Mouse (Mus musculus) A20 (cell line): ENCODE results near the gene Tprkb.
"Not testable (repeated sequence)": the region's sequence is repeated elsewhere in the genome, so short reads cannot be mapped to it uniquely, and the experiment has no call there.

Experiments
- DNase-seq: peaks from one replicate; pipeline ENCODE4 v3.0.0-alpha.2; 2011; ENCODE audit warnings: low read depth, low spot score

The Tprkb gene

DNA sequence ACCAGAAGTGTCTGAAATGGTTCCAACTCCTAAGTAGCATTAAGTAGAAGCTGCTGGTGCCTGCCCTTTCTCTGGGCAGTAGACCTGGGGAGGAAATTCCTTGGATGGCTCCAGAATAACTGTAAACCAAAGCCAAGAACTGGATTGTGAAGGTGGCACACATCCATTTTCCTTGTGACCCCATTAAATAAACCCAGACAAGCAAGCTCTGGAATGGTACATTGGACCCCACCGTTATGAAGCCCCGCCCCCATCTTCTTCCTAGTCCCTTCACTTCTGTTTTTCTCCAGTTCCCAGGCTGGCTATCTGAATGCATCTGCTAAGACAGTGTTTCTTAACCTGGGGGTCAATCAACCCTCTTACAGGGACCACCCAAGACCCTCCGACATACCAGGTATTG is at the start of gene Tprkb:
Tprkb (plus strand) TSS at position 279 of the 400 bp plus-strand sequence.
- DNase-seq: no peak

- DNase-seq: no peak
These were observed 49.1 kb upstream of the Tprkb start for GRCm38 (mm10) chr6:85862565-85862964.

DNA sequence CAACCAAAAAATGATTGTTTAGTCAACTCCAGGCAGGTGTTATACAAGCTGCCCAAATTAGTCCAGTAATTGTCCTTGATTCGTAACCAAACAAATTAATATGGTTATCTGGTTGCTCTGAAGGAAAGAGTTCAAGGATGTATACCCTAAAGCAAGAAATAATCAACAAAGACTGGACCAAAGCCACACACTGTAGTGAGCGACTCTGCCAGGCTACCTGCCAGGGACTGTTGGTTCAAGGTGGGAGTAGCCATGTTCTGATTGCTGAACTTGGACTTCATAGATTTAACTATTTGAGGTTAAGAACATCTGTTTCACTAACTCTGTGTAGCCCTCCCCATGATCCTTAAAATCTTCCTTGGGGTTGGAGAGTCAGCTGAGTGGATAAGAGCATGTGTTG is 48.5 kb upstream of the Tprkb start:
- DNase-seq: no peak

DNA sequence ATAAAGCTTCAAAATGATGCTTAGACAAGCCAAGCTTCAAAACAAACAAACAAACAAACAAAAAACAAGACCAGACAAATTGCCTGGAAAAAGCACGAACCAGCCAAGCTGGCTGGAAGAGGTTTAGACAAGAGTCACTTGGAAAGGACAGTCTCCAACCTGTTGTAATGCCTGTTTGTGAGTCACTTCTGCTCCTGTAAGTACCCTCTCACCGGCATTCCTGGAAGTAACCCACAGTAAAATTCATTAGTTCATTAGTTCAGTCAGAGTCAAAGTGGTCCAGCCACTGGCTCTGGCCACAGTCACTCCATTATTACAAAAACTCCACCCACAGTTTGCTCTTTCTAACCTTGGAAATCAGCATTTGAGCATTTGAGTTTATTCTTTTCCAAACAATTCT is 47.8 kb upstream of the Tprkb start:
- no peak for DNase-seq

GRCm38 (mm10) chr6:85864900-85865639 is 46.6 kb upstream of the Tprkb start:
- DNase-seq: not testable (repeated sequence)

- DNase-seq: not testable (repeated sequence)
These were observed 45.5 kb upstream of the Tprkb start for GRCm38 (mm10) chr6:85866166-85866565.

- DNase-seq: not testable (repeated sequence)
These were observed 44.7 kb upstream of the Tprkb start for GRCm38 (mm10) chr6:85866995-85867394.

DNA sequence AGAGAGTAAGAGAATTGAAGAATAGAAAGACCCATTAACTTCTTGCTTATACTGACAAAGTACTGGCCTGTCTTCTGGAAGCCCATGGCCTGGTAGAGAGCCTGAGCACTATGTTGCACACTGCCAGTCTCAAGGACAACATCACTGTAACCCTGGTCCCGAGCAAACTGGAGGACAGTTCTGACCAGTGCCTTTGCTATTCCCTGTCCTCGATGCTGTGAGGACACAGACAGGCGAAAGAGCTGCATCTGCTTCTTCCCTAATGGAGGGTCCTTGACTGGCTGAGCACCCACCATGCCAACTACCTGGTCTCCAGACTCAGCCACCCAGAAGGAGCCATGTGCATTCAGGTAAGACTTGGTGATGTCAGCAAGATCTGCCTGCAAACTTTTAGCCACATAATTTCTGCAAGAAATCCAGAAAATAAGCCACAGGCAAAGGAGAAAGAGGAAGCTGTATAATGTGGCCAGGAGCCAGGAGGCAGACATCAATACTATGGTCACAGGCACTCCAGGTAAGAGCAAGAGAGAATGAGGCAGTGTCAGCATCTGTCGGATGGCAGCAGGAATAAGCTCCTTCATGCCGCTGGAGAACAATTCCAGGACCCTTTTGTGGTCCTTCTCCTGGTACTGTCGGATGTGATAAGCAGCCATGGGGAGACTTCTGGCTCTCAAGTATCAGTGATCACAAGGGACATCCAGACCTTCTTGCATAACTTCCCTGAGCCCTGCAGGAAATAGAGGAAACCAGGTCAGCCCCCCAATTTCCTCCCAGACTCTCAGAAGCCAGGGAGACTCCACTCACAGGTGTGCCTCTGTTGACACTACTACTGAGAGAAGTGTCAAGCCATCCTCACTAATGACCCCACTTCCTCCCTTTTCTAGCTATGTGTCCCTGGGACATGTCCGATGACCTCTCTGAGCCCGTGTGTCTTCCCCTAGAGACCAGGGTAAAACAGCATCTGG is 43.7 kb upstream of the Tprkb start:
- DNase-seq: no peak

DNA sequence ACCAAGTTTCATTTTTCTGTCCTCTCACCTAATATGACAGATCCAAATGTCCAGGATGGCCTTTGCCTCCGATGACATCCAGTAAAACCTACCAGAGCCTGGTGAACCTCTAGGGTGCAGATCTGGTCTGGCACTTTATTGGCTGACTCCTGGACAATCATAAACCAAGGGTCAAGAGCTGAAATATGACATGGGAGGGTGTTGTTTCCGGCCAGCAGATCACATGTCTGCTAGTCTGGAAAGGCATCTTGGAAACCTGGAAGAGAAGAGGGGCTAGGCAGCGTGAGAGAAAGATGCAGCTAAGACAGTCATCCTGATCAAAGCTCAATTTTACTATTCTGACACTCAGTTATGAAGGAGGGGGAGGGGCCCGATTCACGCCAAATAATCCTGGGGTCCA is 42.7 kb upstream of the Tprkb start, which contains the start of gene Nat8f2:
Nat8f2 (minus strand) TSS at position 153 of the 400 bp plus-strand sequence.
- not testable (repeated sequence) for DNase-seq

- not testable (repeated sequence) for DNase-seq
These were observed 28.4 kb upstream of the Tprkb start for GRCm38 (mm10) chr6:85883246-85883645.

DNA sequence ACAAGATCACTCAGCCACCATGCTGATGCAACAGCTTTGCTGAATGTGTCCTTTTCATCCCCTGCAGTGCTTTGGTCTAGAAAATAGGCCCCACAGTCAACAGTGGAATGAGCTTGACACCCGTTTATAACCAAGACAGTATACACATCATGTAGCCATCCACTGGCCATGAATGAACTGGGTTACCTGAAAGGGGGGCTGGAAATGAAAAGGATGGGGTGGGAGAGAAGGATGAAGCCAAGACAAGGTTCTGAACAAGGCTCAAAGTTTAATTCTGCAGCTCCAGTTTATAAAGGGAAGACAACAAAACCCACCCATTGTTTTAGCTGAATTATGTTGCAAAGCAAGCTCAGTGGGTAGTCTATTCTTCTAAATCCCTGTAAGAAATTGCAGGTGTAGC is 27.4 kb upstream of the Tprkb start:
- no peak for DNase-seq

DNA sequence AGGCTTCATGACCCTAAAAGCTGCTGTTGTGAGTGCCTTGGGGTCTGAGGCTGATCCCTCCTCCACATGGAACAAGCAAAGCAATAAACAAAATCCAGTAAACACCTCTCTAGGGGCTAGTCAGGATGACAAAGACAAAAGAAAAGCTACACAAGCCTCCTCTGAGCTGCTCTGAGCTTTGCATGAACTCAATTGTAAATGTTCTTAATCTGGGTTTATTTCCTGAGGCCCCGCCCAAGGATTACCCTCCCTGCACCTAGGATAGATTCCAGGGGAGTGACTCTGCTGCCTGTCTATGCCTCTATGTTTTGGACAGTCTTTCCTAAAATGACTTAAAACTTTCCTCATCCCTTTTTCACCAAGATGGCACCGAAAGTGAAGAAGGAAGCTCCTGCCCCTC is 22.7 kb upstream of the Tprkb start:
- no peak for DNase-seq

GRCm38 (mm10) chr6:85895061-85895648 is 16.5 kb upstream of the Tprkb start:
- peak; percentile 39 for DNase-seq

DNA sequence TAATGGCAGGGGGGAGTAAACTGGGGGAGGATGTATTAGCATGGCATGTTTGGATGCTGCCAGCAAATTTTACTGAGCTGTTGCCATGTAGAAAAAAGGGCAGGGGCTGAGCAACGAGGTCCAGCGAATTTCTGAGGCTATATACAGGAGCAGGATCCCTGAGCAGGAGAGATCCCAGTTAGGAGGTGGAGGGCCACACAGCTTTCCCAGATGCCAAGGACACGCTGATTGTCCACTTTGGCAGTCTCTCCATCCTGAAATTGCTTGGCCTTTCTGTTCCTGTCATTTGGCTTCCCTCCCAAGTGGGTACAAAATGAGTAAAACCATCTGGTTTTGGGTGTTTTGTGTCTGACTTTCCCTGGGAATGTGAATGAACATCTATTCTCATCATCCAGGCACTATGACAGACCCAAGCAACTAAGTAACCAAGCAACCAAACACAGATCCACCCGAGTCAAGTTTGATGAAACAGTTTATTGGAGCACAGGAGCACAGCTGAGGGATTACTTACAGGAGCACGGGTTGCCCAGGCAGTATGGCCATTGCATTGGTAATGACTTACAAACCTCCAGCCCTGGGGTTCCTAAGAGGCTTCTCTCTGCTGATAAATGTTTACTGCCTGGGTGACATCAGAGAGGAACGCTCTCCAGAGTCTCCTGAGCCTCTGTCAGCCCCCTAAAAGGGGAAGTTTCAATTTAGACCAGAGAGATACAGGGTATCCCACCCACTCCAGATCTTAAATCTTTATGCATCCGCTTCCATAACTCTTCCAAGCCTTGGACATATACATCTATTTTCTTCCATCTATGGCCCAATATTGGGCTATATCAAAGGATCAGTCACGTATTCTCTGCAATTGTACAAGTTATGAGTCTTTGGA is 12.8 kb upstream of the Tprkb start:
- not testable (repeated sequence) for DNase-seq

GRCm38 (mm10) chr6:85902303-85902702 is 9.4 kb upstream of the Tprkb start:
- no peak for DNase-seq

- peak; percentile 76 for DNase-seq
These were observed 7.0 kb upstream of the Tprkb start, which contains the start of gene Nat8f4 for GRCm38 (mm10) chr6:85904642-85905061. Gene Nat8f4, minus strand, starts transcription at chr6:85904884.

DNA sequence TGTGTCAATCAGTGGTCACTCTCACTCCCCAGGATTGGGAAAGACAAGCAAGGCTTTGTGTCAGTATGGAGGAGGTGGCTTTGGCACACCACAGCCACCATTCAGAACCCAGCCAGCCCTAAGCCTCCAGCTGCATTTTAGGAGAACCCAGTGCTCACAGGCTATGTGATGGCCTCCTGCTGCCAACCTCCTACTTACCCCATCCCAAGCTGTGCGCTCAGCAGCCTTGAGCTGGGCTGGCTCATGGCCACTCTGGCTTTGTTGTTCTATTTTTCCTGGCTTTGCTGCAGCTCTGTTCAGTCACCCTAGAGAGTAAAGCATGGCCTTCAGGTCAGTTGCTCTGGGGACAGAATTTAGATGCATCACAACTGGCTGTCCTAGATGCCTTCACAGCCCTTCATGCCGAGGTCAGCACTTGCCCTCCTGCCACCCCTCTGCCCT is 4.7 kb upstream of the Tprkb start:
- not testable (repeated sequence) for DNase-seq

GRCm38 (mm10) chr6:85908341-85908740 is 3.3 kb upstream of the Tprkb start:
- DNase-seq: no peak

- no peak for DNase-seq
These were observed 2.0 kb upstream of the Tprkb start for GRCm38 (mm10) chr6:85909704-85910103.

GRCm38 (mm10) chr6:85915141-85915538 is 3.5 kb downstream of the Tprkb start:
- DNase-seq: no peak
